Mouse (Mus musculus) large intestine, adult 2 months (tissue): ENCODE results near the gene Spaca5. TPM values are rescaled to one million over a fixed set of nuclear protein-coding genes. Genes with fewer than 3 reads are reported as not detected.

Experiments
- DNase-seq: peaks from one replicate; pipeline ENCODE4 v3.0.0-alpha.2; 2012; ENCODE audit warnings: low read depth, low spot score
- WGBS: fragments of 180-500 bp; shearing (Covaris S2); methylation state at CpG from one replicate; pipeline ENCODE4 v1.1.7; 2018; 5-methylcytosine and 5-hydroxymethylcytosine counted together
- polyA plus RNA-seq: library from polyadenylated mRNA; depleted of rRNA; stranded (reverse); fragments of >200 nt; gene quantifications from 2 replicates; pipeline ENCODE4 v1.2.3, GENCODE M21; 2012; rRNA removed

Spaca5 gene
- not detected in 2 replicates for polyA plus RNA-seq

- no peak for DNase-seq
Measured at GRCm38 (mm10) chrX:21068106-21068505, at the start of gene Spaca5. Gene Spaca5 (plus strand): TSS chrX:21068406.

GRCm38 (mm10) chrX:21061460-21061859 is 6.7 kb upstream of the Spaca5 start:
- 19% methylated on average over 9 of the region's 9 CpGs for WGBS
- peak; percentile 2 for DNase-seq

GRCm38 (mm10) chrX:21061866-21062543 is 6.2 kb upstream of the Spaca5 start, which contains the start of gene Zfp182:
Gene Zfp182 (minus strand): TSS chrX:21062316.
- 22% methylated on average over 25 of the region's 25 CpGs for WGBS
- DNase-seq = peak; percentile 28

- DNase-seq = no peak
- 74% methylated on average over 3 of the region's 3 CpGs for WGBS
Measured at GRCm38 (mm10) chrX:21062544-21062890, 5.7 kb upstream of the Spaca5 start.

GRCm38 (mm10) chrX:21088645-21088982 is 20.4 kb downstream of the Spaca5 start:
- WGBS = 38% methylated on average over 6 of the region's 6 CpGs
- DNase-seq = no peak

GRCm38 (mm10) chrX:21088983-21089866 is 21.0 kb downstream of the Spaca5 start, which contains the start of gene Zfp300:
Gene Zfp300 (minus strand): TSS chrX:21089527.
- peak; percentile 4 for DNase-seq
- WGBS = 15% methylated on average over 27 of the region's 27 CpGs

GRCm38 (mm10) chrX:21089867-21090239 is 21.6 kb downstream of the Spaca5 start:
- whole genome bisulfite sequencing = 50% methylated on average over 7 of the region's 7 CpGs

GRCm38 (mm10) chrX:21115520-21115919 is 47.3 kb downstream of the Spaca5 start, which contains the start of gene Ssxa1:
Gene Ssxa1 (plus strand): TSS chrX:21115820.
- DNase-seq = no peak
- WGBS = 80% methylated on average over 4 of the region's 4 CpGs

More at GRCm38 (mm10) chrX:21089867-21090239, 21.6 kb downstream of the Spaca5 start:
- no peak for DNase-seq

Other genes with a start within 250 kb of the Spaca5 start
- gene Timp1, start 198.2 kb upstream of the Spaca5 start, polyA plus RNA-seq = 3.7 and 5.5 TPM in 2 replicates
- gene Syn1, start 147.4 kb upstream of the Spaca5 start, polyA plus RNA-seq = 0.77 and 1.2 TPM in 2 replicates
- gene Cfp, start 136.9 kb upstream of the Spaca5 start, polyA plus RNA-seq = 13.5 and 14.7 TPM in 2 replicates
- gene Elk1, start 117.8 kb upstream of the Spaca5 start, polyA plus RNA-seq = 3.2 and 5.2 TPM in 2 replicates
- gene Uxt, start 106.4 kb upstream of the Spaca5 start, polyA plus RNA-seq = 20.1 and 27.3 TPM in 2 replicates
- 0.47 and 1.2 TPM in 2 replicates for gene Zfp182, start 6.1 kb upstream of the Spaca5 start, polyA plus RNA-seq
- not detected in 2 replicates for gene Zfp300, start 21.1 kb downstream of the Spaca5 start, polyA plus RNA-seq
- not detected in 2 replicates for gene Ssxa1, start 47.4 kb downstream of the Spaca5 start, polyA plus RNA-seq
- gene Gm21876, start 107.2 kb downstream of the Spaca5 start, polyA plus RNA-seq = not detected in 2 replicates